In genomic region chr13:24280439-24281431, GRCm38 (mm10) we compare ENCODE assay signal across 8 mouse cellular contexts. TPM values are rescaled to one million over a fixed set of nuclear protein-coding genes. Genes with fewer than 3 reads are reported as not detected.
DNase-seq lines count a peak whose midpoint lies in the region; ATAC-seq lines count a peak whose summit lies in the region.

Gene Carmil1, minus strand, starts transcription at chr13:24280795.

- peak; percentile 90 for ATAC-seq in frontal cortex, adult (ENCODE audit: low TSS enrichment)
- peak; percentile 87 to 94 for ATAC-seq in hematopoietic stem cell, adult 5-6 weeks (replicated peaks in 1 of 2; ENCODE audit: insufficient read depth in 1 of 2, low FRiP score in 2 of 2, low TSS enrichment in 1 of 2, low read depth in 1 of 2, poor library complexity in 2 of 2, severe bottlenecking in 2 of 2)
- peak; percentile 98 for ATAC-seq in lung, embryonic 16.5 days (ENCODE audit: low read depth)

- peak; percentile 79 for DNase-seq in ES-CJ7 (ENCODE audit: low read depth, low spot score)
- peak; percentile 88 for DNase-seq in cerebellum, adult 18-20 months
- peak; percentile 88 for DNase-seq in layer of hippocampus, adult 9-11 months
- DNase-seq in ovary, postnatal 14 days (ENCODE audit: low spot score) = peak; percentile 71
- DNase-seq in thymus, postnatal 10 days (ENCODE audit: low spot score in 2 of 2) = peak; percentile 69 to 79

- H3K36me3 ChIP-seq in lung, embryonic 16.5 days (ENCODE audit: control insufficient read depth, insufficient read depth, low read length) = no peaks in the 10 kb centered on the region

- H3K27me3 ChIP-seq in lung, embryonic 16.5 days (ENCODE audit: control insufficient read depth, insufficient read depth, low read depth, low read length) = no peaks in the 10 kb centered on the region

- H3K27ac ChIP-seq in lung, embryonic 16.5 days (ENCODE audit: low read length) = peak within 1 kb of the TSS; percentile 96

- no peaks in the 10 kb centered on the region for H3K9me3 ChIP-seq in lung, embryonic 16.5 days (ENCODE audit: control insufficient read depth, low read length)

- H3K4me1 ChIP-seq in lung, embryonic 16.5 days (replicated peaks; ENCODE audit: control insufficient read depth, insufficient read depth, low read length) = peaks cover 7% of the 10 kb centered on the region

- peak within 1 kb of the TSS; percentile 75 for H3K4me3 ChIP-seq in lung, embryonic 16.5 days (ENCODE audit: low read length)

- H3K4me2 ChIP-seq in lung, embryonic 16.5 days (ENCODE audit: low read depth, low read length) = peak within 1 kb of the TSS; percentile 89

- WGBS in lung, embryonic 16.5 days = 0% methylated on average over 90 of the region's 96 CpGs

- peak within 1 kb of the TSS; percentile 84 for H3K9ac ChIP-seq in lung, embryonic 16.5 days (ENCODE audit: low read length)

RNA-seq across cellular contexts. Expression of gene Carmil1, which starts in this region (rescaled TPM):
- total RNA-seq in hematopoietic stem cell, adult 5-6 weeks (2017) = 5.6 and 8.8 TPM in 2 replicates
- 51.2 and 51.7 TPM in 2 replicates for polyA plus RNA-seq in lung, embryonic 16.5 days (2015; fragmentation: Nextera tagmentation; extraction: Ambion mirVana)

Comparison
In these comparisons a context has a peak if more than half of its experiments do, and no peak if none do; other contexts are left out.
1. Peak in every context shown above with its lines: DNase-seq, ATAC-seq, H3K4me3 ChIP-seq and H3K27ac ChIP-seq.